Mouse (Mus musculus) heart, postnatal 0 days (tissue): ENCODE data around the gene Ctrc.

Experiments
- CTCF ChIP-seq: IDR thresholded peaks from 2 replicates; pipeline ENCODE4 v1.5.1; 2016; ENCODE audit warnings: antibody characterized with exemption, control low read depth, low read depth
- EP300 ChIP-seq: IDR thresholded peaks from 2 replicates; pipeline ENCODE4 v1.6.1; 2016; ENCODE audit warnings: antibody characterized with exemption, low read depth

- TF ChIP-seq CTCF (no peak), EP300 (no peak)
Measured at GRCm38 (mm10) chr4:141879074-141879473, 32.9 kb upstream of the Ctrc start.
